Mouse (Mus musculus): ENCODE results near the gene Rasgrf1.
A peak's percentile ranks its signal among the peaks of the same experiment; 100 is the strongest.

The Rasgrf1 gene

DNA sequence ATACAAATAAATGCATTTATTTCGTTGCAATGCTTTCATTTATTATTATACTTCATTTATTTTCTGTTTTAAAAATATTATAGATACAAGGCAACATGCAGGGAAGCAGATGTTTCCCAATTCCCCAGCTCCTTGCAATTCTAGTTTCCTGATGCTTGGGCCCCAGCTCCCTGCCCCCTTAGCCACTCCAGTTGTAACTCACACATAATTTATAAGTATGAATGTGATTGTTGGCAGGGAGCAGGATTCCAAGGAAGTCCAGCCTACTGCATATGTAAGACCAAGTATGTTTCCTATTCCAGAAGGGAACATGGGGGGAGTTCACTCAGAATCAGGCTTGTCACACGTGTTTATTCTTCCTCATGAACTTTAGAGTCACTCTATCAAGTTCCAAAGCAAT, 102.1 kb downstream of the Rasgrf1 start:
- TF ChIP-seq POU5F1 (IDR thresholded peaks at IDR 0.05; ENCODE audit: borderline replicate concordance, low read length) (no peak), CTCF (conservative IDR thresholded peaks at IDR 0.05; ENCODE audit: low read length) (no peak), NANOG (IDR thresholded peaks at IDR 0.05; ENCODE audit: borderline replicate concordance, low read length) (no peak)

DNA sequence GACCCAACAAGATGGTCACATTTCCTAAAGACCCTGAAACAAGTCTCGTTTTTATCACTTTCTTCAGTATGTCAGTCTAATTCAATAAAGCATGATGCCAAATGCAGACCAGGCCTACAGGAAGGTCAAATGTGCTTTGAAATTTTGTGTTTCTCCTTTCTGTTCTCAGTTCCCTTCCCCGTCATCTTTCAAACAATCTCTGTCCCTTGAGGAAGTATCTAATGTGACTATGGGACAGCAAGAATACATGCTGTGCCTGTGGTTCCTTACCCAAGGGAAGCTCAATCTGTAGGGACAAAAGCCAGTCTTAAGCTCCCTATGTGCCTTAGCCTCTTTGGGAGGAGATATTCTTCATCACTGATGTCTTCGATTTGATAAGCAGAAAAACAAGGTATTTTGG, 104.9 kb downstream of the Rasgrf1 start:
- no peaks in the 10 kb centered on the region for H3K4me1 ChIP-seq (replicated peaks; ENCODE audit: low read depth, low read length)
- H3K27me3 ChIP-seq (ENCODE audit: insufficient read depth, low read length): peaks cover 2% of the 10 kb centered on the region; the same call in 1 of the 2 replicates
- no peaks in the 10 kb centered on the region for H3K9me3 ChIP-seq (ENCODE audit: low read length)
- no peaks in the 10 kb centered on the region for H3K36me3 ChIP-seq (ENCODE audit: insufficient read depth, low read length)
- no peak overlapping the region for H3K4me3 ChIP-seq (replicated peaks; ENCODE audit: low read length)
- TF ChIP-seq POU5F1 (IDR thresholded peaks at IDR 0.05; ENCODE audit: borderline replicate concordance, low read length): no peak
- no peak for TF ChIP-seq CTCF (conservative IDR thresholded peaks at IDR 0.05; ENCODE audit: low read length)
- no peak for TF ChIP-seq NANOG (IDR thresholded peaks at IDR 0.05; ENCODE audit: borderline replicate concordance, low read length)

More for the DNA sequence above, 102.1 kb downstream of the Rasgrf1 start:
- Histone ChIP-seq H3K27me3 (ENCODE audit: insufficient read depth, low read length) (no peaks in the 10 kb centered on the region), H3K36me3 (ENCODE audit: insufficient read depth, low read length) (no peaks in the 10 kb centered on the region), H3K4me3 (replicated peaks; ENCODE audit: low read length) (no peak overlapping the region), H3K9me3 (ENCODE audit: low read length) (no peaks in the 10 kb centered on the region), H3K4me1 (replicated peaks; ENCODE audit: low read depth, low read length) (no peaks in the 10 kb centered on the region)

DNA sequence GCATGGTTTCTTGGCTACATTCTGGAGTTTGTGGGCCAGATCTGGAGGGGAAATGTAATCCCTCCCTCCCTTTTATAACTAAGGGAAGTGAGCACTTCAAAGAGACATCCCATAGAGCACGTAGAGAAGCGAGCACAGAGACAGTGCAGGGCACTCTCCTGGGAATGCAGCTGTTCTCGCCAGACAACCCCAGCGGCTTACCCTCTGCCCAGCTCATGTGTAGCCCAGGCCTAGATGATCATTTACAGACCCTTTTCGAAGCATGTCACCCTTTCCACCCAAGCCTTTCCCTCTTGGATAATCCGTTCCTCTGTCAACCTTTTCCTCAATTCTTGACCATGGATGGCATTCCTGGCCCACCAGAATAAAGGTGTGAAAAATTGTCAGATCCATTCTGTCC, 106.5 kb downstream of the Rasgrf1 start:
- H3K27me3 ChIP-seq (ENCODE audit: insufficient read depth, low read length): peaks cover 2% of the 10 kb centered on the region; the same call in 1 of the 2 replicates
- no peaks in the 10 kb centered on the region for H3K4me1 ChIP-seq (replicated peaks; ENCODE audit: low read depth, low read length)
- H3K9me3 ChIP-seq (ENCODE audit: low read length): no peaks in the 10 kb centered on the region
- H3K4me3 ChIP-seq (replicated peaks; ENCODE audit: low read length): no peak overlapping the region
- TF ChIP-seq CTCF (conservative IDR thresholded peaks at IDR 0.05; ENCODE audit: low read length) (no peak), POU5F1 (IDR thresholded peaks at IDR 0.05; ENCODE audit: borderline replicate concordance, low read length) (no peak), NANOG (IDR thresholded peaks at IDR 0.05; ENCODE audit: borderline replicate concordance, low read length) (no peak)
- H3K36me3 ChIP-seq (ENCODE audit: insufficient read depth, low read length): no peaks in the 10 kb centered on the region

DNA sequence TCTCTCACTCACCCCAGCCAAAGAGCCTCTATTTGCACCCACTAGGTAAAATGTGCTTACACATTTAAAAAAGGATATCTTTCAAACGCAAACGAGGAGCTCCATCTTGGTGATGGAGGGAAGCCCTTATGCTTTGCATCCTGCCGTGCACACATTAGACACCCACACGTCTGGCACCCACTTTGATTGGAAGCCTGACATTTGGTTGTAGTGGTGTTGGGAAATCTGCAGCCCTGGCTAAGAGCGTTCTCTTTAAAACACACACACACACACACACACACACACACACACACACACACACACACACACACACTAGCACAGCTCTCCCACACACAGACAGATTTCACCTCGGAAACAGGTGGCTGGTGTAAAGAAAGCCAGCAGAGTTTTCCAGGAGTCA, 111.2 kb downstream of the Rasgrf1 start:
- Histone ChIP-seq H3K36me3 (ENCODE audit: insufficient read depth, low read length) (no peaks in the 10 kb centered on the region), H3K9me3 (ENCODE audit: low read length) (no peaks in the 10 kb centered on the region), H3K27me3 (ENCODE audit: insufficient read depth, low read length) (peaks cover 2% of the 10 kb centered on the region; the same call in 1 of the 2 replicates), H3K4me3 (replicated peaks; ENCODE audit: low read length) (no peak overlapping the region), H3K4me1 (replicated peaks; ENCODE audit: low read depth, low read length) (no peaks in the 10 kb centered on the region)
- TF ChIP-seq CTCF (conservative IDR thresholded peaks at IDR 0.05; ENCODE audit: low read length): no peak
- TF ChIP-seq NANOG (IDR thresholded peaks at IDR 0.05; ENCODE audit: borderline replicate concordance, low read length): no peak
- TF ChIP-seq POU5F1 (IDR thresholded peaks at IDR 0.05; ENCODE audit: borderline replicate concordance, low read length): no peak

DNA sequence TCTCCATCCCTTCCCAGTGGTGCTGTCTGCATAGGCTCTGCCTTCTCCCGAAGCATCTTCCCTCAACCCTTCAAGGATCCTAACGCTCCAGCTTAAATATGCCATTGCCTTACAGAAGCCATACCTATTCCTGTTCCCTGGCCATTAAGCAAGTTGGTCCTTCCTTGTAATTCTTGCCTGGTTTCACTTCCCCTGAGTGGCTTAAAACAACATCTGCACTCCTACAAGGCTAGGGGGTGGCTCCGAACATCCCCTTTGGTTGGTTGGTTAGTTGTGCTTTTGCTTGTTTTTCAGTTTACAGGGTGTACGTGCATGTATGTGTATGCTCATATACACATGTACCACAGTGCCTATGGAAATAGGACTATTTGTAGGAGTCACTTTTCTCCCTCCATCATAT, 111.7 kb downstream of the Rasgrf1 start:
- TF ChIP-seq NANOG (IDR thresholded peaks at IDR 0.05; ENCODE audit: borderline replicate concordance, low read length) (no peak), POU5F1 (IDR thresholded peaks at IDR 0.05; ENCODE audit: borderline replicate concordance, low read length) (no peak), CTCF (conservative IDR thresholded peaks at IDR 0.05; ENCODE audit: low read length) (no peak)
- Histone ChIP-seq H3K4me1 (replicated peaks; ENCODE audit: low read depth, low read length) (no peaks in the 10 kb centered on the region), H3K4me3 (replicated peaks; ENCODE audit: low read length) (no peak overlapping the region), H3K27me3 (ENCODE audit: insufficient read depth, low read length) (peaks cover 2% of the 10 kb centered on the region; the same call in 1 of the 2 replicates), H3K9me3 (ENCODE audit: low read length) (no peaks in the 10 kb centered on the region), H3K36me3 (ENCODE audit: insufficient read depth, low read length) (no peaks in the 10 kb centered on the region)

DNA sequence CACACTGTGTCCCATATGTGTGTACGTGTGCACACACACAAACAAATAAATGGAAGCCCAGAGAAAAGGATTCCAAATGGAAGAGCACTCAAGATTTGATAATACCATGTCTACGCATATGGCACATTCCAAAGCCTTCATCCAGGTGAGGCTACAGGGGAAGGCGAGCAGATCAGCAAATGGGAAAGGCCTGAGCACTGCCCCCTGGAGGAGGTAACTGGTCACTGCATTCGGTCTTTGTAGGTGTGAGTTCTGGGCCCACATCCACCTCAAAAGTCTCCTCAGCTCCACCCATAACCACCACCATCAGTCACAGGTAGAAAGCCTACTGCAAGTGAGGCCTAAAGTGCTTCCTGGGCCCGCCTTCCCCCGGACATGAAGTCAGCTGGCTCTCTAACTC, 118.0 kb downstream of the Rasgrf1 start:
- Histone ChIP-seq H3K4me3 (replicated peaks; ENCODE audit: low read length) (no peak overlapping the region), H3K4me1 (replicated peaks; ENCODE audit: low read depth, low read length) (no peaks in the 10 kb centered on the region)

DNA sequence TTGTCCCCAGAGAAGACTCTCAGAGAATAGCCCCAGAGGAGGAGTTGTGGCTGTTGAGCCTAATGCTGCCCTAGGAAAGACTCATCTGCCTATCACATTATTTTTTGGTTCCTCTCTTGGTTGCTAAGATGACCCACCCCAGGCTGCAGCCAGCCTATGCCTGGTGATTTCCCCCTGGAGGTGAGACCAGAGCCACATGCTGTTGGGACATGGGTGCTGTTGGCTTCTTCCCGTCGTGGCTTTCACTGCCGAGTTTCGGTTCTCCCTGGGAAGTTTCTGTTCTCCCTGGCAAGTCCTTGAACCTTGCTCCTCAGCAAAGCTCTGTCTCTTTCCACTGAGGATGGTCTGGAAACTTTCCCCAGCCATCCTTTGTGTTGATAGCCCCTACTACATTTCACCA, 124.2 kb downstream of the Rasgrf1 start:
- Histone ChIP-seq H3K4me1 (replicated peaks; ENCODE audit: low read depth, low read length) (no peaks in the 10 kb centered on the region), H3K36me3 (ENCODE audit: insufficient read depth, low read length) (no peaks in the 10 kb centered on the region), H3K9me3 (ENCODE audit: low read length) (peaks cover 23% of the 10 kb centered on the region), H3K4me3 (replicated peaks; ENCODE audit: low read length) (no peak overlapping the region), H3K27me3 (ENCODE audit: insufficient read depth, low read length) (no peaks in the 10 kb centered on the region)
- TF ChIP-seq CTCF (conservative IDR thresholded peaks at IDR 0.05; ENCODE audit: low read length) (no peak), NANOG (IDR thresholded peaks at IDR 0.05; ENCODE audit: borderline replicate concordance, low read length) (no peak), POU5F1 (IDR thresholded peaks at IDR 0.05; ENCODE audit: borderline replicate concordance, low read length) (no peak)

More for the DNA sequence above, 118.0 kb downstream of the Rasgrf1 start:
- Histone ChIP-seq H3K27me3 (ENCODE audit: insufficient read depth, low read length) (no peaks in the 10 kb centered on the region), H3K9me3 (ENCODE audit: low read length) (no peaks in the 10 kb centered on the region), H3K36me3 (ENCODE audit: insufficient read depth, low read length) (no peaks in the 10 kb centered on the region)
- TF ChIP-seq CTCF (conservative IDR thresholded peaks at IDR 0.05; ENCODE audit: low read length) (peak; percentile 27), POU5F1 (IDR thresholded peaks at IDR 0.05; ENCODE audit: borderline replicate concordance, low read length) (no peak)

DNA sequence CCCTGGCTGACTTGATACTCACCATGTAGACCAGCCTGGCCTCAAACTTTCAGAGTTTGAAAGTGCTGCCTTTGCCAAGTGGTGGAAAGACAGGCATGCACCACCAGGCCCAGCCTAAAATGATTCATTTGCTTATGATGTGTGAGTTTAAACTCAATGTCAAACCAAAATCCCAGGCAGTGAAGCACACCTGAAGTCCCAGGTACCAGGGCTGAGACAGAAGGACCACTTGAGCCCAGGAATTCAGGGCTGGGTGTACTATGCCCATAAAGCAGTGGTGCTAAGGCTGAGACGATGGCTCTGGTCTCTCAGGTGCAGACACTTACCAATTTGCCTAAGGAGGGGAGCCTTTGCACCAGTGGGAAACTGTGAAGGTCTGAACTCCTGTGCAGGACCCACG, 125.5 kb downstream of the Rasgrf1 start:
- peaks cover 23% of the 10 kb centered on the region for H3K9me3 ChIP-seq (ENCODE audit: low read length)
- no peaks in the 10 kb centered on the region for H3K27me3 ChIP-seq (ENCODE audit: insufficient read depth, low read length)
- no peaks in the 10 kb centered on the region for H3K4me1 ChIP-seq (replicated peaks; ENCODE audit: low read depth, low read length)
- no peaks in the 10 kb centered on the region for H3K36me3 ChIP-seq (ENCODE audit: insufficient read depth, low read length)
- H3K4me3 ChIP-seq (replicated peaks; ENCODE audit: low read length): no peak overlapping the region
- TF ChIP-seq CTCF (conservative IDR thresholded peaks at IDR 0.05; ENCODE audit: low read length): no peak
- TF ChIP-seq NANOG (IDR thresholded peaks at IDR 0.05; ENCODE audit: borderline replicate concordance, low read length): no peak
- TF ChIP-seq POU5F1 (IDR thresholded peaks at IDR 0.05; ENCODE audit: borderline replicate concordance, low read length): no peak

DNA sequence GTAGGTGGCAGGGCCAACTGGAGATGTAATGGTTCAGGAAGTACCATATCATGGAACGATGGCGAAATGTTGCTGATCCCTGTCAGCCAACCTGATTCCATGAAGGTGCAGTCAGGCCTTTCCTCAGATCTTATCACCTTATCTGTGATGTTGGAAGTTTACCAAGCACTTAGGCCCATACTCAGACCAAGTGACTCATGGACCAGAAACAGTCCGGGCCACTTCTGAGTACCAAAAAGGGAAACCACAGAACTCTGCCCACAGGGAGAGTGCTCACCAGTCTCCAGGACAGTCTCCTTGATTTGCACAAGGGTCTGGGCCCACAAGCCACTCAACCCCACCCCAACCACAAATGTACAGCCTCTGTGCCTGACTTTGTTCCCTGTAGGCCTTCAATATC, 126.1 kb downstream of the Rasgrf1 start:
- no peak for TF ChIP-seq POU5F1 (IDR thresholded peaks at IDR 0.05; ENCODE audit: borderline replicate concordance, low read length)
- TF ChIP-seq CTCF (conservative IDR thresholded peaks at IDR 0.05; ENCODE audit: low read length): no peak
- TF ChIP-seq NANOG (IDR thresholded peaks at IDR 0.05; ENCODE audit: borderline replicate concordance, low read length): no peak
- Histone ChIP-seq H3K9me3 (ENCODE audit: low read length) (peaks cover 23% of the 10 kb centered on the region), H3K4me1 (replicated peaks; ENCODE audit: low read depth, low read length) (no peaks in the 10 kb centered on the region), H3K4me3 (replicated peaks; ENCODE audit: low read length) (no peak overlapping the region), H3K36me3 (ENCODE audit: insufficient read depth, low read length) (no peaks in the 10 kb centered on the region), H3K27me3 (ENCODE audit: insufficient read depth, low read length) (no peaks in the 10 kb centered on the region)

All from E14TG2a.4 (cell line).